Mouse (Mus musculus) CD4-positive, CD25-positive, alpha-beta regulatory T cell, adult 2 months (primary cell): ENCODE data around the gene Slirp.

Experiments
- DNase-seq: peaks from one replicate; pipeline ENCODE4 v3.0.0-alpha.2; 2012; ENCODE audit warnings: low read depth, low spot score

The Slirp gene

GRCm38 (mm10) chr12:87443700-87444122, at the start of gene Slirp, which contains the start of gene Alkbh1:
TSS of gene Slirp (plus strand) at chr12:87443896.
TSS of gene Alkbh1 (minus strand) at chr12:87444017.
- peak; percentile 93 for DNase-seq

GRCm38 (mm10) chr12:87394316-87394715, 49.4 kb upstream of the Slirp start:
- no peak for DNase-seq

- no peak for DNase-seq
Measured at GRCm38 (mm10) chr12:87397126-87397525, 46.6 kb upstream of the Slirp start.

GRCm38 (mm10) chr12:87397811-87398417, 45.8 kb upstream of the Slirp start:
- no peak for DNase-seq

GRCm38 (mm10) chr12:87399119-87399819, 44.4 kb upstream of the Slirp start:
- no peak for DNase-seq

- DNase-seq: no peak
Measured at GRCm38 (mm10) chr12:87401883-87402282, 41.8 kb upstream of the Slirp start.

- no peak for DNase-seq
Measured at GRCm38 (mm10) chr12:87405165-87405564, 38.5 kb upstream of the Slirp start.

GRCm38 (mm10) chr12:87405721-87406120, 38.0 kb upstream of the Slirp start:
- no peak for DNase-seq

GRCm38 (mm10) chr12:87407869-87408605, 35.7 kb upstream of the Slirp start:
- no peak for DNase-seq

GRCm38 (mm10) chr12:87409123-87409522, 34.6 kb upstream of the Slirp start:
- DNase-seq: no peak

GRCm38 (mm10) chr12:87410999-87411398, 32.7 kb upstream of the Slirp start:
- DNase-seq: no peak

- DNase-seq: peak; percentile 77
Measured at GRCm38 (mm10) chr12:87413179-87413790, 30.4 kb upstream of the Slirp start.

- no peak for DNase-seq
Measured at GRCm38 (mm10) chr12:87415358-87415757, 28.3 kb upstream of the Slirp start.

GRCm38 (mm10) chr12:87416690-87417089, 27.0 kb upstream of the Slirp start:
- DNase-seq: peak; percentile 87

- no peak for DNase-seq
Measured at GRCm38 (mm10) chr12:87418921-87419320, 24.8 kb upstream of the Slirp start.

GRCm38 (mm10) chr12:87419974-87420485, 23.7 kb upstream of the Slirp start:
- no peak for DNase-seq

- DNase-seq: no peak
Measured at GRCm38 (mm10) chr12:87421708-87422507, 21.8 kb upstream of the Slirp start.

GRCm38 (mm10) chr12:87423700-87424099, 20.0 kb upstream of the Slirp start:
- no peak for DNase-seq

GRCm38 (mm10) chr12:87424516-87424915, 19.2 kb upstream of the Slirp start:
- DNase-seq: no peak

GRCm38 (mm10) chr12:87426354-87427031, 17.2 kb upstream of the Slirp start:
- DNase-seq: no peak
